Comparison of ENCODE assay signal across 16 mouse cellular contexts in the genomic region with DNA sequence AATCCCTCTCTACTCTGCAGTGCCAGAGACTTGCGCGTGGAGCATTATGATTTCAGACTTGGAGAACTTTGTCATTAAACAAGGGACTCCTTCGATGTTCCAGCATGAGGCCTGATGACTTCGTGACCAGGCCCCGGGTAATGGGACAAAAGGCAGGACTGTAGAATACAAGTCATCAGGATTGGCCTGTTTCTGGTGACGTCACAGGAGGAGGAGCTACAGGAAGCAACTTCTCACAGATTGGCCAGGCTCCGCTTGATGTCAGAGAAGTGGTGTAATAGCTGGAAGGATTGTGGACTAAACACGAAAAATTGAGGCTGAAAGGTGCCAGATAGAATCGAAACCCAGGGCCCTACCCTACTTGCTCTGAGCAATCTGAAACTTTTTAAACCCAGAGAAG.
"Had no signal": no experiment of that assay in that cellular context is flagged by ENCODE, and none has a peak within 500 bp of the region (broad histone marks: within the 10 kb centered on the region; RNA-seq: fewer than 3 reads in every experiment).

No protein-coding gene starts in this region.

- ATAC-seq: intestine, postnatal 0 days; midbrain, embryonic 16.5 days had no signal

- H3K9me3 ChIP-seq: kidney, embryonic 15.5 days; liver, embryonic 13.5 days; midbrain, embryonic 12.5 days had no signal

- H3K36me3 ChIP-seq: kidney, embryonic 15.5 days; liver, embryonic 13.5 days; midbrain, embryonic 12.5 days had no signal

- H3K9ac ChIP-seq: kidney, embryonic 15.5 days; liver, embryonic 13.5 days; midbrain, embryonic 12.5 days had no signal

- H3K4me3 ChIP-seq: kidney, embryonic 15.5 days; liver, embryonic 13.5 days; midbrain, embryonic 12.5 days had no signal

- H3K27ac ChIP-seq: kidney, embryonic 15.5 days; liver, embryonic 13.5 days; midbrain, embryonic 12.5 days had no signal

- DNase-seq: kidney, adult 8-10 months; kidney, postnatal 10 days; kidney, postnatal 36 days; liver, embryonic 13.5 days; lung, adult 2 months; lung, postnatal 14 days; lung, postnatal 4 days; right cerebral cortex, postnatal 25 days; spleen, adult 18-20 months; thymus, adult 18-20 months; thymus, postnatal 14 days; thymus, postnatal 4 days had no signal

- H3K4me2 ChIP-seq: kidney, embryonic 15.5 days; liver, embryonic 13.5 days; midbrain, embryonic 12.5 days had no signal
